Mouse (Mus musculus) forebrain, embryonic 14.5 days (tissue): Measurements from ENCODE around the gene Stxbp3. TPM values are rescaled to one million over a fixed set of nuclear protein-coding genes. Genes with fewer than 3 reads are reported as not detected.
"Not testable (repeated sequence)": the region's sequence is repeated elsewhere in the genome, so short reads cannot be mapped to it uniquely, and the experiment has no call there.

ENCODE experiments used
- ATAC-seq: fragments of 200-750 bp; cut with Nextera tagmentation; 2 replicates; pipeline ENCODE4 v1.8.0; 2017; ENCODE audit warnings: mild to moderate bottlenecking, moderate library complexity
- DNase-seq: peaks from one replicate; pipeline ENCODE4 v3.0.0-alpha.2; 2015; ENCODE audit warnings: low spot score
- H3K27ac ChIP-seq: fragments of 300-500 bp; sonication (generic); 2 replicates; pipeline ENCODE4 v1.5.1; 2014; ENCODE audit warnings: low read depth, mild to moderate bottlenecking, control low read depth, low read length, moderate library complexity
- H3K27me3 ChIP-seq: fragments of 300-500 bp; sonication (generic); replicated peaks from 2 replicates; pipeline ENCODE4 v1.6.1; 2014; ENCODE audit warnings: low read length, control low read depth, mixed read lengths; ENCODE audit not compliant: control insufficient read depth, insufficient read depth
- H3K36me3 ChIP-seq: fragments of 300-500 bp; sonication (generic); 2 replicates; pipeline ENCODE4 v1.6.1; 2014; ENCODE audit warnings: low read length, control low read depth; ENCODE audit not compliant: control insufficient read depth, insufficient read depth
- H3K4me1 ChIP-seq: fragments of 300-500 bp; sonication (generic); 2 replicates; pipeline ENCODE4 v1.6.1; 2014; ENCODE audit warnings: antibody characterized with exemption, low read length, control low read depth; ENCODE audit not compliant: control insufficient read depth, insufficient read depth
- H3K4me2 ChIP-seq: fragments of 300-500 bp; sonication (generic); 2 replicates; pipeline ENCODE4 v1.6.1; 2014; ENCODE audit warnings: mild to moderate bottlenecking, control low read depth, low read length
- H3K4me3 ChIP-seq: fragments of 300-500 bp; sonication (generic); 2 replicates; pipeline ENCODE4 v1.5.1; 2014; ENCODE audit warnings: low read depth, low read length, control low read depth
- H3K9ac ChIP-seq: fragments of 300-500 bp; sonication (generic); 2 replicates; pipeline ENCODE4 v1.6.1; 2014; ENCODE audit warnings: mild to moderate bottlenecking, low read length, control low read depth, moderate library complexity
- H3K9me3 ChIP-seq: fragments of 300-500 bp; sonication (generic); replicated peaks from 2 replicates; pipeline ENCODE4 v1.6.1; 2016; ENCODE audit warnings: low read length, control low read depth, mixed read lengths; ENCODE audit not compliant: control insufficient read depth
- WGBS: fragments of 180-500 bp; shearing (Covaris S2); extraction: QIAGEN DNeasy Blood & Tissue Kit; methylation state at CpG from one replicate; pipeline ENCODE4 v1.1.7; 2014; 5-methylcytosine and 5-hydroxymethylcytosine counted together
- polyA plus RNA-seq: library from polyadenylated mRNA; unstranded; fragments of >200 nt; fragmentation: Nextera tagmentation; extraction: Ambion mirVana; gene quantifications from 2 replicates; pipeline ENCODE4 v1.2.1, GENCODE M21; 2014

The Stxbp3 gene
- polyA plus RNA-seq, 1 experiment from 2014 or later: 13.8 TPM

DNA sequence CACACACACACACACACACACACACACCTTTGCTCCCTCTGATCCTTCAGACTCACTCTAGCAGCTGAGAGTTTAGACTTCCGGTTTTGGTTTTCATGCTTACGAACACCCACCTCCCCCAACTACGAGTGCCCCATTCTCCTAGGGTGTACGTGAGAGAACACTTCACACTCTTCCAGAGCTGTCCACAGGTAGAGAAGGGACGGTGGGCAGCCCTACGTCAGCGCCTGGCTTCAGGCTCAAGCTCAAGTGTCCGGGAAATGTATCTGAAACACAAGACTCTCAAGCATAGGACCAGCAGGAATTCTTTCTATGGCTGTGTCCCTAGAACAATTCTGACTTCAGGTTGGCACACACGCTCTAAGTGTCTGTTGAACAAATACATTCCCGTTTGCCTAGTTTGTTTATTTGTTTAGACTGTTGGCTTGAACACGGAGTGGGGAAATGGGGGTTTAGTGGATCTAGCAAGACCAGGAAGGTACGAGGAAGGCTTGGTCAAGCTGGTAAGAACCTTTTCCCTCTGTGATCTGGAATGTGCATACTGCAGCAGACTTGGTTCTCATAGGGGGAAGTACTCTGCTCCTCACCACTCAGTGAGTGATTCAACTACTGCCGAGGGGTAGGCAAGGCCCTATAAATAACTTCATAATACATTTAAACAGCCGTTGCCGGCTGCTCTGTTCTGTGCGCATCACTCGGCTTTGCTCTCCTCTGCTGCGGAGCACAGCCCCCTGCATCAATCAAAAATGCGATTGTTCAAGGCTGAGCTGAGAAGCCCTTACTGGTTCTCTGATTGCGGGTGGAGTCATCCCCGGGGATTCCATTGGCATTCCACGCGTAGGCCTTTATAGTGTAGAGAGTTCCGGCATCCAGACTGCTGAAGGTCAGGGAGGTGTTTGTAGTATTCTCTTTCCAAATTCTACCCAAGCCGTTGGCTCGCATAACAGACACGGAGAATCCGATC, 40.5 kb upstream of the Stxbp3 start:
- no peaks in the 10 kb centered on the region for H3K9me3 ChIP-seq
- peaks cover 4% of the 10 kb centered on the region; the same call in 1 of the 2 replicates for H3K4me1 ChIP-seq
- H3K27ac ChIP-seq: no peak overlapping the region
- H3K36me3 ChIP-seq: no peaks in the 10 kb centered on the region
- DNase-seq (no peak), ATAC-seq (no peak)
- H3K27me3 ChIP-seq: no peaks in the 10 kb centered on the region
- 85% methylated on average over 28 of the region's 28 CpGs for WGBS
- no peak overlapping the region for H3K4me2 ChIP-seq
- H3K4me3 ChIP-seq: no peak overlapping the region
- H3K9ac ChIP-seq: no peak overlapping the region

DNA sequence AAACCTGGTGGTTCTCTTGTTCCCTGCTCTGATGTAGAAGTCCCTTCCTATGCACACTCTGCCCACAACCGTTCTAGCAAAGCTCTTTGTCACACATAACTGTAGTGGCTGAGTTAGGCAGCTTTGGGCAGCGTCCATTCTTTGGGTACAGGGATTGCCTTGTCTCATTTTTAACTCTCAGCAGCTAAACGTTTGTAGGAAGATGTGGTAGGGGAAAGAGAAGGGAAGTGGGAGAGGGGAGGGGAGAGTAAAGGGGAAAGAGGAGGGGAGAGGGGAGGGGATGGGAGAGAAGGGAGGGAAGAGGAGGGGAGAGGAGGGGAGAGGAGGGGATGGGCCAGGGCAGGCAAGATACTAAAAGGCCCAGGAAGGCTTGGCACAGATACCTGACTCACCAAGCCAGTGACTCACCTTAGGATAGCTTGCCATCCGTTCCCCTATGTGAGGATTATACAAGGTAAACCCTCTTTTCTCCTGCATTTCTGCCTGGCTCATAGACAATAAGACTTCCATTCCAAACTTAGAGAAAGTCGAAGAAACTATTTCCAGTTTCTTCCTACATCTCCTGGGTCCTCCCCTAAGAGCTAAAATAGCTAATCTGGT, 39.6 kb upstream of the Stxbp3 start:
- H3K27ac ChIP-seq: no peak overlapping the region
- H3K4me2 ChIP-seq: no peak overlapping the region
- no peak for ATAC-seq
- no peak for DNase-seq
- peaks cover 4% of the 10 kb centered on the region; the same call in 1 of the 2 replicates for H3K4me1 ChIP-seq
- H3K9me3 ChIP-seq: no peaks in the 10 kb centered on the region
- no peaks in the 10 kb centered on the region for H3K36me3 ChIP-seq
- H3K9ac ChIP-seq: no peak overlapping the region
- H3K4me3 ChIP-seq: no peak overlapping the region
- WGBS: 57% methylated on average over 5 of the region's 5 CpGs
- H3K27me3 ChIP-seq: no peaks in the 10 kb centered on the region

DNA sequence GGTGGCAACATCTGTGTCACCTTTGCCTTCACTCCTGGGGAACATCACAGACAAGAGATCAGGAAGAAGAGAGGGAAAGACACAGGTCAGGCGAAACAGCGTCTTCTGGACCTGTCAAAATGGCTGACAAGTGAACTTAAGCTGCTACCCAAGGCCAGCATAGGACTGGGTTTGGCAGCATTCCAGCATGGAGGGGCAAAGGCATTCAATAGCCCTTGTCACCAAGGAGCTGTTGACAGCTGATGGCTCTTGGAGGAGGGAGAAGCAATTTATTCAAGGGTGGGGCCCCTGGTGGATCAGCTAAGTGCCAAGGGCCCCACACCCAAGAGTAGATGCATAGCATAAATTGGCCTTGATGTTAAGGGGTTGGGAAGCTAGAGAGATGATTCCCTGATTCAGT, 38.8 kb upstream of the Stxbp3 start:
- no peaks in the 10 kb centered on the region for H3K9me3 ChIP-seq
- DNase-seq: peak; percentile 46
- WGBS: 46% methylated on average over 2 of the region's 2 CpGs
- H3K4me1 ChIP-seq: peaks cover 4% of the 10 kb centered on the region; the same call in 1 of the 2 replicates
- H3K27me3 ChIP-seq: no peaks in the 10 kb centered on the region
- peak; percentile 55; the same call in 1 of the 2 replicates for ATAC-seq
- H3K36me3 ChIP-seq: no peaks in the 10 kb centered on the region
- no peak overlapping the region for H3K9ac ChIP-seq
- no peak overlapping the region for H3K4me3 ChIP-seq
- H3K4me2 ChIP-seq: no peak overlapping the region
- no peak overlapping the region for H3K27ac ChIP-seq

DNA sequence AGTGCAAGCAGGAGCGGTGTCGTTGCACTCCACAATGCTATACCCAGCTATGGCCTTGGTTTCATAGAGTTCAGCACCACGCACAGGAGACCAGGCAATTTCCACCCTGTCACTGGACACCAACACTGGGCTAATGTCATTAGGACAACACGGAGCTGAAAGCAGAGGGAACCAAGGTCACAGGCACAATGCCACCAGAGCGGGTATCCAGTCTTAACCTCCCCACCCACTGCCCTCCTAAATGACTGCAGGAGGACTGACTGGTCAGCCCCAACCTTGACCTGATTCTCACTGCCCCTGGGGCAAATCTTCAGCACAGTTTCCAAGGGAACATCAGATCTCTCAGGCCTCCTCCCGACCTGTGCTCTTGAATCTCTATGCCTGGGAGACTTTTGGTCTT, 30.3 kb upstream of the Stxbp3 start:
- Histone ChIP-seq H3K9ac (no peak overlapping the region), H3K27me3 (no peaks in the 10 kb centered on the region), H3K4me3 (no peak overlapping the region), H3K9me3 (no peaks in the 10 kb centered on the region; the same call in 1 of the 2 replicates), H3K36me3 (no peaks in the 10 kb centered on the region), H3K27ac (no peak overlapping the region), H3K4me1 (no peaks in the 10 kb centered on the region), H3K4me2 (no peak overlapping the region)
- WGBS: 86% methylated on average over 6 of the region's 6 CpGs
- DNase-seq: no peak
- ATAC-seq: no peak

DNA sequence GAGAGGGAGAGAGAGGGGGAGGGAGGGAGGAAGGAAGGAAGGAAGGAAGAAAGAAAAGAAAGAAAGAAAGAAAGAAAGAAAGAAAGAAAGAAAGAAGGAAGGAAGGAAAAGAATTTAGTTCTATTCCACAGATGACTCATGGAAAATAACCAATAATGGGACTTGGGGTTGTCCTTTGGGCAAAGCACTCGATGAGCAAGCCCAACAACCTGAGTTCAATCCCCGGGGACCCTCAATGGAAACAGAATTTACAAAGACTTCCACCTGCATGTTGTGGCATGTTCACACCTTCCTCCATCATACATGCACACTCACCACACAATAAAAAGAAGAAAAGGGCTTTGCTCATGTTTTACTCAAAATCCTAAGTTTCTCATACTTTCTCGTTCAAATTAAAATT, 27.1 kb upstream of the Stxbp3 start:
- DNase-seq (no peak), ATAC-seq (no peak)
- WGBS: 91% methylated on average over 3 of the region's 3 CpGs
- Histone ChIP-seq H3K27me3 (no peaks in the 10 kb centered on the region), H3K36me3 (no peaks in the 10 kb centered on the region), H3K4me1 (no peaks in the 10 kb centered on the region), H3K9me3 (no peaks in the 10 kb centered on the region; the same call in 1 of the 2 replicates), H3K9ac (no peak overlapping the region), H3K27ac (no peak overlapping the region), H3K4me3 (no peak overlapping the region), H3K4me2 (no peak overlapping the region)

DNA sequence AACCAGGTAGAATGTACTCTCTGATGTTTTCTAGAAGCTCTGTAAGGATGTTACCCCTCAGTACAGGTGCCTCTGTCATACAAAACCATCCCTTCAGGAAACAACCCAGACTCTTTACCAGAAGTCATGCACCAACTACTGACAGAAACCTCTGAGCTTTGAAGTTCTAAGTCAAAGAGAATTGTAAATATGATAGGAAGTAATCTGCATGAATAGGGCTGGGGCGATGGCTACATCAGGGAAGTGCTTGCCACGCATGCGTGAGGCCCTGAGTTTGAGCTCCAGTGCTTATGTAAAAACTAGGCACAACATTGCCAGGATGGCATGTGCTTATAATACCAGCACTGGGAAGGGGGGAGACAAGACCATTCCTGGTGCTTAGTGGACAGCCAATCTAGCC, 25.4 kb upstream of the Stxbp3 start:
- no peak for DNase-seq
- H3K4me3 ChIP-seq: no peak overlapping the region
- no peak for ATAC-seq
- H3K4me2 ChIP-seq: no peak overlapping the region
- no peak overlapping the region for H3K27ac ChIP-seq
- no peaks in the 10 kb centered on the region; the same call in 1 of the 2 replicates for H3K9me3 ChIP-seq
- no peaks in the 10 kb centered on the region for H3K36me3 ChIP-seq
- WGBS: 92% methylated on average over 3 of the region's 3 CpGs
- no peaks in the 10 kb centered on the region for H3K4me1 ChIP-seq
- H3K27me3 ChIP-seq: no peaks in the 10 kb centered on the region
- no peak overlapping the region for H3K9ac ChIP-seq

DNA sequence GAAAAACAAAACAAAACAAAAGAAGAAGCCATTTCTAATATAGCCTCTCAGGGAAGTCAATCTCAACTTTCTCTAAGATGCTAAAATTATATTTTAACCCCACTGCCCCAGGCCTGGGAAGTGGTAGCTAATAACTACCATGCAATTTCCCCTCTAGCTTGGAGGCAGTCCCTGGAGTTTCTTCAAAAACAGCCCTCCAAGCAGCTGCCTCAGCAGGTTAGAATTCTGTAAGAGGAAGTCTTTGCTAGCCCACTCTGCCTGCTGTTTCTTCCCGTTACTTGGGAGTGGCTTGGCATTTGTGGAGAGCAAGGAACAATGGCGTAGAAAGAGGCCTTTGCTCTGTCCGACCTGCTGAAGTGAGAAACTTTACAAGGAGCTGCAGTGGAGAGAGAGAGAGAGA, 24.8 kb upstream of the Stxbp3 start:
- no peaks in the 10 kb centered on the region; the same call in 1 of the 2 replicates for H3K9me3 ChIP-seq
- no peaks in the 10 kb centered on the region for H3K27me3 ChIP-seq
- no peak overlapping the region for H3K4me3 ChIP-seq
- ATAC-seq: no peak
- no peaks in the 10 kb centered on the region for H3K4me1 ChIP-seq
- no peaks in the 10 kb centered on the region for H3K36me3 ChIP-seq
- no peak overlapping the region for H3K27ac ChIP-seq
- H3K9ac ChIP-seq: no peak overlapping the region
- H3K4me2 ChIP-seq: no peak overlapping the region
- WGBS: 30% methylated on average over 3 of the region's 3 CpGs
- no peak for DNase-seq

DNA sequence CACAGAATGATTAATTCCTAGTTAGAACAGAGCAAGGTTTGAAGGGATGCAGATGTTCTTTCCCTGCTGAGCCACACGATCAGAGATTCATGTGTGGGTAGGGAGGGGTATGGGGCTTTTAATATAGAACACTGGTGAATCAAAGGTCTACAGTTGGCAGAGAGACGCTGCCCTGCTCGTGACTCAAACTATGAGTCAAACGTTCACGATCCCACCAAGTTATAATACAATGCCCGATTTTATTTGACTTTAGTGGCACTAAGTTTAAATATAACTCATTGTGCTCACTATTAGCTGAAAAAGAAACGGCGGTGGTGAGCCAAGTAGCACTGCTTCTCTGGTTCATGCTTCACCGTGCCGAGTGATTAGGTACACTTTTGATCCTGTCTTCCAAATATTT, 22.8 kb upstream of the Stxbp3 start:
- WGBS: 72% methylated on average over 10 of the region's 10 CpGs
- DNase-seq: no peak
- Histone ChIP-seq H3K4me3 (no peak overlapping the region), H3K27me3 (no peaks in the 10 kb centered on the region), H3K36me3 (no peaks in the 10 kb centered on the region), H3K27ac (no peak overlapping the region), H3K9me3 (no peaks in the 10 kb centered on the region; the same call in 1 of the 2 replicates), H3K4me1 (peaks cover 5% of the 10 kb centered on the region), H3K9ac (no peak overlapping the region), H3K4me2 (no peak overlapping the region)
- no peak for ATAC-seq

DNA sequence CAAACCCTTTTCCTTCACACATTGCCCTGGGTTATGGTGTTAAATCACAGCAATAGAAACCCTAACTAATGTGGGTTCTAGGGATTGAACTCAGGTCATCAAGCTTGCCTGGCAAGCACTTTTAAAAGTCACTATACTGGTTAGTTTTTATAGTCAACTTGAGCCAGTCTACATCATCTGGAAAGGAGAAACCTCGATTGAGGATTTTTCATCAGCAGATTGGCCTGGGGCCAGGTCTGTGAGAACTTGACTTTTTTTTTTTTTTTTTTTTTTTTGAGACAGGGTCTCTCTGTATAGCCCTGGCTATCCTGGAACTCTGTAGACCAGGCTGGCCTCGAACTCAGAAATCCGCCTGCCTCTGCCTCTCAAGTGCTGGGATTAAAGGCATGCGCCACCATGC, 22.0 kb upstream of the Stxbp3 start:
- H3K36me3 ChIP-seq, H3K9me3 ChIP-seq, ATAC-seq, H3K4me2 ChIP-seq, DNase-seq, H3K9ac ChIP-seq, H3K4me3 ChIP-seq, H3K27me3 ChIP-seq, H3K4me1 ChIP-seq, H3K27ac ChIP-seq: not testable (repeated sequence)
- 89% methylated on average over 4 of the region's 4 CpGs for WGBS
